Mouse (Mus musculus): ENCODE results near the gene Zfp457. TPM values are rescaled to one million over a fixed set of nuclear protein-coding genes. Genes with fewer than 3 reads are reported as not detected.
"Not testable (repeated sequence)": the region's sequence is repeated elsewhere in the genome, so short reads cannot be mapped to it uniquely, and the experiment has no call there.

Gene Zfp457
- 0.46 TPM in 1 of 2 replicates, not detected in the other for polyA plus RNA-seq (2015; fragmentation: Nextera tagmentation; extraction: Ambion mirVana)

- H3K9ac ChIP-seq (ENCODE audit: low read depth, low read length): peak within 1 kb of the TSS; percentile 68
- no peaks in the 10 kb centered on the region for H3K27me3 ChIP-seq (ENCODE audit: control insufficient read depth, insufficient read depth, low read depth, low read length)
- peak within 1 kb of the TSS; percentile 73 for H3K4me3 ChIP-seq (ENCODE audit: low read depth, low read length)
- no peak within 1 kb of the TSS for H3K27ac ChIP-seq (ENCODE audit: low read length)
- no peaks in the 10 kb centered on the region for H3K9me3 ChIP-seq (replicated peaks; ENCODE audit: control insufficient read depth, low read length)
- peak; percentile 97 for ATAC-seq (ENCODE audit: low read depth)
- H3K4me1 ChIP-seq (ENCODE audit: control insufficient read depth, low read depth, low read length): peaks cover 7% of the 10 kb centered on the region
- 6% methylated on average over 16 of the region's 16 CpGs for WGBS (ENCODE audit: insufficient replicate concordance)
- H3K36me3 ChIP-seq (ENCODE audit: control insufficient read depth, insufficient read depth): no peaks in the 10 kb centered on the region
- H3K4me2 ChIP-seq (ENCODE audit: low read depth, low read length): peak within 1 kb of the TSS; percentile 92
Observed at GRCm38 (mm10) chr13:67305822-67306672, at the start of gene Zfp457. TSS of gene Zfp457 (minus strand) at chr13:67306485.

GRCm38 (mm10) chr13:67351854-67352253 lies 45.6 kb upstream of the Zfp457 start:
- Histone ChIP-seq H3K4me1 (ENCODE audit: control insufficient read depth, low read depth, low read length) (no peaks in the 10 kb centered on the region), H3K9ac (ENCODE audit: low read depth, low read length) (no peak overlapping the region), H3K4me2 (ENCODE audit: low read depth, low read length) (no peak overlapping the region), H3K27ac (ENCODE audit: low read length) (no peak overlapping the region), H3K4me3 (ENCODE audit: low read depth, low read length) (no peak overlapping the region), H3K36me3 (ENCODE audit: control insufficient read depth, insufficient read depth) (no peaks in the 10 kb centered on the region), H3K9me3 (replicated peaks; ENCODE audit: control insufficient read depth, low read length) (no peaks in the 10 kb centered on the region), H3K27me3 (ENCODE audit: control insufficient read depth, insufficient read depth, low read depth, low read length) (no peaks in the 10 kb centered on the region)
- no peak for ATAC-seq (ENCODE audit: low read depth)

DNA sequence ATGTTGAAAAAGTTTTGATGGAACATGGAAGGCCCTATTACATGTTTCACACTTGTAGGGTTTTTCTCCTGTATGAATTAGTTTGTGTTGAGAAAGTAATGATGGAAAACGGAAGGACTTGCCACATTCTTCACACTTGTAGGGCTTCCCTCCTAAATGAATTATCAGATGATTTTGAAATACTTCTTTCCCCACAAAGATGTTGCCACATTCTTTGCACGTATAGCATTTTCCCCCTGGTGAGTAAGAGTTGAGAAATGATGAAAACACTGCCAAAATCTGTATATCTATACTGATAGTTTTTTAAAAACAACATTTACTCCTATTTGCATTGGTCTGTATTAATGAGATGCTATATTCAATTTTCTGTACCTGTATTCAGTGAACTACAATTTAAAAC lies 37.1 kb upstream of the Zfp457 start:
- H3K4me1 ChIP-seq (ENCODE audit: control insufficient read depth, low read depth, low read length): no peaks in the 10 kb centered on the region
- no peaks in the 10 kb centered on the region for H3K9me3 ChIP-seq (replicated peaks; ENCODE audit: control insufficient read depth, low read length)
- no peak overlapping the region for H3K27ac ChIP-seq (ENCODE audit: low read length)
- H3K4me3 ChIP-seq (ENCODE audit: low read depth, low read length): no peak overlapping the region
- 75% methylated on average over 2 of the region's 2 CpGs for WGBS (ENCODE audit: insufficient replicate concordance)
- H3K27me3 ChIP-seq (ENCODE audit: control insufficient read depth, insufficient read depth, low read depth, low read length): no peaks in the 10 kb centered on the region
- H3K36me3 ChIP-seq (ENCODE audit: control insufficient read depth, insufficient read depth): peaks cover 2% of the 10 kb centered on the region
- H3K9ac ChIP-seq (ENCODE audit: low read depth, low read length): no peak overlapping the region
- ATAC-seq (ENCODE audit: low read depth): no peak
- H3K4me2 ChIP-seq (ENCODE audit: low read depth, low read length): no peak overlapping the region

GRCm38 (mm10) chr13:67332877-67333276 lies 26.6 kb upstream of the Zfp457 start:
- H3K9ac ChIP-seq (ENCODE audit: low read depth, low read length): peak overlapping the region; percentile 55
- H3K36me3 ChIP-seq (ENCODE audit: control insufficient read depth, insufficient read depth): no peaks in the 10 kb centered on the region
- H3K4me3 ChIP-seq (ENCODE audit: low read depth, low read length): peak overlapping the region; percentile 64
- peak overlapping the region; percentile 50 for H3K4me2 ChIP-seq (ENCODE audit: low read depth, low read length)
- no peak overlapping the region; the same call in 1 of the 2 replicates for H3K27ac ChIP-seq (ENCODE audit: low read length)
- peaks cover 6% of the 10 kb centered on the region for H3K4me1 ChIP-seq (ENCODE audit: control insufficient read depth, low read depth, low read length)
- 48% methylated on average over 1 of the region's 1 CpGs for WGBS (ENCODE audit: insufficient replicate concordance)
- no peak for ATAC-seq (ENCODE audit: low read depth)
- H3K27me3 ChIP-seq (ENCODE audit: control insufficient read depth, insufficient read depth, low read depth, low read length): no peaks in the 10 kb centered on the region
- H3K9me3 ChIP-seq (replicated peaks; ENCODE audit: control insufficient read depth, low read length): no peaks in the 10 kb centered on the region

DNA sequence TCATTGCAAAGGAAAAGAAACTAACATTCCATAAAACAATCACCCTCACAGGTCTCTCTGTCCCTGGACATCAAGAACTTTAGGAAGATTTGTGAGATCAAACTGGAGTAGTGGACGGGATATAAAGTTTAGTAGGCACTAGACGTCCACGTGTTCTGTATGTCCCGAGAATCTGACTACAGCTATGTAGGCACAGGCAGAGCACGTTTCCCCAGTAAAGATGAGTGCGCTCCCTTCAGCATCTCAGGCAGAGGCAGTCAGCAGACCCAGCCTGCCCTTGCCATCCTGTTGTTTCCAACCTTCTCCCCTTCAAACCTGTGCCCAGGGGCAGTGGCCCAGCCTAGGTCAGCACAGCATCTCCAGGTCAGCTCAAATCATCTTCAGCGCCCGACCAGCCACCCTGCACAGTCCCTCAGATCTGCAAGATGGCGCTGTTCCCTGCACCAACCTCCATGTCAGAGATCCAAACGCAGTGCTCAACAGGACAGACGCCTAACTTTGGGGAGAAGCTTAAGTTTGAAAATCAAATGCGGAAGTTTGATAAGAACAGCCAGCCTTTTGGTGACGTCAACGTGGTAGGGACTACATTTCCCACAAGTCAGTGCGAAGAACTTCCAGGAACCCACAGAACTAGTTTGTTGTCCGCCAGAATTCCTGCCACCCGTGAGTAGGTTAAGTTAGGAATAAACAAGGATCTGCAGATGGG lies 25.9 kb upstream of the Zfp457 start, which contains the start of gene Zfp595:
Gene Zfp595 (minus strand): TSS at position 552 of the 706 bp plus-strand sequence.
- Histone ChIP-seq H3K9ac (ENCODE audit: low read depth, low read length) (peak within 1 kb of the TSS; percentile 55), H3K27ac (ENCODE audit: low read length) (peak within 1 kb of the TSS; percentile 55; the same call in 1 of the 2 replicates), H3K4me2 (ENCODE audit: low read depth, low read length) (peak within 1 kb of the TSS; percentile 50), H3K9me3 (replicated peaks; ENCODE audit: control insufficient read depth, low read length) (no peaks in the 10 kb centered on the region), H3K4me1 (ENCODE audit: control insufficient read depth, low read depth, low read length) (peaks cover 6% of the 10 kb centered on the region), H3K27me3 (ENCODE audit: control insufficient read depth, insufficient read depth, low read depth, low read length) (no peaks in the 10 kb centered on the region), H3K36me3 (ENCODE audit: control insufficient read depth, insufficient read depth) (no peaks in the 10 kb centered on the region), H3K4me3 (ENCODE audit: low read depth, low read length) (peak within 1 kb of the TSS; percentile 64)
- ATAC-seq (ENCODE audit: low read depth): peak; percentile 90
- WGBS (ENCODE audit: insufficient replicate concordance): 10% methylated on average over 17 of the region's 17 CpGs

DNA sequence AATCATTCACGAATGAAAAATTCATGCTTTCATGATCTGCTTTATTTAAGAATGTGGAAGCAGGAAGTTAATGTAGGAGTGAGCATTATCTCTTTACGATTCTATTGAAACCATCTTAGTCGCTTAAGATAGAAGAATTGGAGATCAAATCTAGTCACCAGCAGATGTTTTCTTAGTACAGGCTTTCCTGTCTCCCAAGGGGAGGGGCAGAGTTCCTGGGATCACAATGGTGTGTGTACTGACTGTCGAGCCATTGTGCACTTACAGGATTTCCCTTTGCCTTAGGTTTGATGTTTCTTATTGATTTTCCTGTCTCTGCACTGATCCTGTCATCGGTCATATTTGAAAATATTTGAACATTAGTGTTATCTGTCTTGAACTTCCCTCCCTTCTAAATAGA lies 433 bp upstream of the Zfp457 start:
- peak; percentile 38; the same call in 1 of the 2 replicates for ATAC-seq (ENCODE audit: low read depth)
- peak overlapping the region; percentile 92 for H3K4me2 ChIP-seq (ENCODE audit: low read depth, low read length)
- 24% methylated on average over 5 of the region's 5 CpGs for WGBS (ENCODE audit: insufficient replicate concordance)
- peaks cover 7% of the 10 kb centered on the region for H3K4me1 ChIP-seq (ENCODE audit: control insufficient read depth, low read depth, low read length)
- H3K27me3 ChIP-seq (ENCODE audit: control insufficient read depth, insufficient read depth, low read depth, low read length): no peaks in the 10 kb centered on the region
- H3K36me3 ChIP-seq (ENCODE audit: control insufficient read depth, insufficient read depth): no peaks in the 10 kb centered on the region
- peak overlapping the region; percentile 68 for H3K9ac ChIP-seq (ENCODE audit: low read depth, low read length)
- no peaks in the 10 kb centered on the region for H3K9me3 ChIP-seq (replicated peaks; ENCODE audit: control insufficient read depth, low read length)
- H3K27ac ChIP-seq (ENCODE audit: low read length): no peak overlapping the region
- peak overlapping the region; percentile 73 for H3K4me3 ChIP-seq (ENCODE audit: low read depth, low read length)

GRCm38 (mm10) chr13:67278314-67278713 lies 28.0 kb downstream of the Zfp457 start, which contains the start of gene Zfp458:
TSS of gene Zfp458 (minus strand) at chr13:67278466.
- H3K36me3 ChIP-seq (ENCODE audit: control insufficient read depth, insufficient read depth): no peaks in the 10 kb centered on the region
- H3K9ac ChIP-seq (ENCODE audit: low read depth, low read length): no peak within 1 kb of the TSS
- ATAC-seq (ENCODE audit: low read depth): no peak
- no peak within 1 kb of the TSS for H3K4me3 ChIP-seq (ENCODE audit: low read depth, low read length)
- WGBS (ENCODE audit: insufficient replicate concordance): 29% methylated on average over 7 of the region's 7 CpGs
- H3K27ac ChIP-seq (ENCODE audit: low read length): no peak within 1 kb of the TSS
- H3K4me2 ChIP-seq (ENCODE audit: low read depth, low read length): no peak within 1 kb of the TSS
- no peaks in the 10 kb centered on the region for H3K27me3 ChIP-seq (ENCODE audit: control insufficient read depth, insufficient read depth, low read depth, low read length)
- no peaks in the 10 kb centered on the region for H3K9me3 ChIP-seq (replicated peaks; ENCODE audit: control insufficient read depth, low read length)
- H3K4me1 ChIP-seq (ENCODE audit: control insufficient read depth, low read depth, low read length): no peaks in the 10 kb centered on the region

- not testable (repeated sequence) for H3K36me3 ChIP-seq (ENCODE audit: control insufficient read depth, insufficient read depth); H3K27ac ChIP-seq (ENCODE audit: low read length); H3K4me1 ChIP-seq (ENCODE audit: control insufficient read depth, low read depth, low read length); H3K27me3 ChIP-seq (ENCODE audit: control insufficient read depth, insufficient read depth, low read depth, low read length); H3K9me3 ChIP-seq (replicated peaks; ENCODE audit: control insufficient read depth, low read length)
- 0 out of 2 replicates have a peak, but pooled peaks have one; percentile 19 for ATAC-seq (ENCODE audit: low read depth)
- WGBS (ENCODE audit: insufficient replicate concordance): 30% methylated on average over 8 of the region's 9 CpGs
- Histone ChIP-seq H3K4me2 (ENCODE audit: low read depth, low read length) (peak overlapping the region; percentile 72), H3K4me3 (ENCODE audit: low read depth, low read length) (peak overlapping the region; percentile 79), H3K9ac (ENCODE audit: low read depth, low read length) (peak overlapping the region; percentile 77)
Observed at GRCm38 (mm10) chr13:67269383-67270065, 36.8 kb downstream of the Zfp457 start.

Data from liver, embryonic 16.5 days (tissue).